Mouse (Mus musculus) left cerebral cortex, postnatal 10 days (tissue): ENCODE measurements around the gene Lrsam1. TPM values are rescaled to one million over a fixed set of nuclear protein-coding genes. Genes with fewer than 3 reads are reported as not detected.

Source experiments
- DNase-seq, 2 experiments: peaks; one replicate each; pipeline ENCODE4 v3.0.0; 2021 to 2022; ENCODE audit warnings: low spot score in 2 of 2, mixed read lengths in 1 of 2; ENCODE audit errors: extremely low spot score in 1 of 2
- intact Hi-C: fragments of 180-260 bp; cut with DNase I; formaldehyde crosslinking; loops from one replicate; pipeline ENCODE4 v1.15.1; 2025
- total RNA-seq, 2 experiments: library from RNA; stranded (reverse); gene quantifications; 2 replicates each; pipeline ENCODE4 v1.2.3; 2021

Lrsam1 gene
- total RNA-seq, 2 experiments from 2014 or later = 36.3 to 38.9 TPM

DNA sequence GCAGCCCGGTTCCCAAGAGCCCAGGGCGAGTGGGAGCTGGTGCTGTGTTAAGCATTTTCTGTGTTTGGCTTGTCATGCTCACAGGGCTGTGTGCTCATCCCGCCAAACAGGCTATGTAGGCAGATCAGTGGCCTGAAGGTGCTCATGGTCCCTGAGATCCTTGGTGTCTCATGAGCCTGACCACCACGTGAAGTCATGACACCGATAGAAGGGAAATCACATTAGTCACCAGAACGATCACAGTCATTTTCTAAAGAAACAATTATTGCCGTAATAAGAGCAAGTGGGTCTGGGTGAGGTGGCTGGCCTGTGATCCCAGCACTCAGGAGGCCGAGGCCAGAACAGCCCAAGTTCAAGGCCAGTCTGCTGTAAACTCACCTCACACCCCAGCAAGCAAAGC, 54.0 kb downstream of the Lrsam1 start:
- intact Hi-C loops = no loop called here
- no peak for DNase-seq

DNA sequence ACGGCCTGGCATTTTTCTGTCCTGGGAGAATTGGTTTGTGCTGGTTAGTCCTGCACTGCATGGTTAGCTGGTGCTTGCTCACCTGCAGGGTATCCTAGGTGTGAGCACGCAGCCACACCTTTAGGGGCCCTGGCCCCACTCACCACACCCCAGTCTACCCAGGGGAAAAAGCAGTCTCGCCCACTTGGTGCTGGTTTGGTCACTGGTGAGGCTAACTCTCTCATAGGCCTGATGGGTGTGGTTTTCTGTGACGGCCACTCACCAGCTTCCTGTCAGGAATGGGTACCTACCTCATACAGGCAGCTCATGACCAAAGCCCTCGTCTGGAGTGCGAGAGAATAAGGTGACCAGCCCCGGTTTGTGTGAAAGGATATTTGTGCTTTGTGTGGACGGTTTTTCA, 56.1 kb downstream of the Lrsam1 start:
- intact Hi-C loops = no loop called here
- DNase-seq = no peak

GRCm38 (mm10) chr2:32904637-32905036, 56.8 kb downstream of the Lrsam1 start:
- intact Hi-C loops = no loop called here
- DNase-seq = no peak

DNA sequence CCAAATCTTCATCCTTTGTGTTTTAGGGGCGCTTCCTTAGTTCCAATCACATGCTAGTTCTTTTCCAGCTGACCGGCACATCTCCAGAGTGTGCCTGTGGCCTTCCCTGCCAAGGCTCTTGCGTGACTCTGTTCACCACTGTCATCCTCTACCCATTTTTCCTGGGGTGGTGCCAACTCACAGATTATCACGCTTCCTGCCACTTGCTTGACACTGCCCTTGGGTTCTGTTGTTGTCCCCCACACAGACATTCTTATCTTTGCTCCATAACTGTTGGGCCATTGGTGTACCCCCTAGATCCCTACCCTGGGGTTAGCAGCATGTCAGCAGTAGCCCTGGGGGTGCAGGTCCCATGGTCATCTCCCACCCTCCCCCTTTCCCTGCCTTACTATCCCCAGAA, 57.9 kb downstream of the Lrsam1 start:
- DNase-seq = no peak
- intact Hi-C loops = no loop called here

GRCm38 (mm10) chr2:32902126-32902525, 59.3 kb downstream of the Lrsam1 start:
- no peak for DNase-seq
- intact Hi-C loops = no loop called here

DNA sequence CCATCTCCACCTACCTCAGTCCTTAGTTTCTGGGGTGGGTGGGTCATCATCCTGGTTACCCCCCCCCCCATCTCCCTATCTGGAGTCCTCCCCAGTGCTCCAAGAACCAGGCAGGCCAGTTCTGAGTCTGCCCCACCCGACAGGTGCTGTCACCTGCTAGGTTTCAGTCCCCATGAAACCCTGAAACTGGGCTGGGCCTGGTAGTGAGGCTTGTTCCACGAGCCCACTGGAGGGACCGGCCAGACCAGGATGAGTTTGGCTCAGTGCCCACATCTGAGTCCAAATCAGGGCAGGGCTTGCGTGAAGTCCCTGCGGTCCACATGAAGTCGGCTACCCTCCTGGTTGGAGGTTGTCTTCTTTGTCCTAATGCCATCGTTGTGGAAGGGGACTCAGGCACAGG, 62.4 kb downstream of the Lrsam1 start:
- DNase-seq = peak in 1 of 2 experiments; percentile 60
- intact Hi-C loops = no loop called here

DNA sequence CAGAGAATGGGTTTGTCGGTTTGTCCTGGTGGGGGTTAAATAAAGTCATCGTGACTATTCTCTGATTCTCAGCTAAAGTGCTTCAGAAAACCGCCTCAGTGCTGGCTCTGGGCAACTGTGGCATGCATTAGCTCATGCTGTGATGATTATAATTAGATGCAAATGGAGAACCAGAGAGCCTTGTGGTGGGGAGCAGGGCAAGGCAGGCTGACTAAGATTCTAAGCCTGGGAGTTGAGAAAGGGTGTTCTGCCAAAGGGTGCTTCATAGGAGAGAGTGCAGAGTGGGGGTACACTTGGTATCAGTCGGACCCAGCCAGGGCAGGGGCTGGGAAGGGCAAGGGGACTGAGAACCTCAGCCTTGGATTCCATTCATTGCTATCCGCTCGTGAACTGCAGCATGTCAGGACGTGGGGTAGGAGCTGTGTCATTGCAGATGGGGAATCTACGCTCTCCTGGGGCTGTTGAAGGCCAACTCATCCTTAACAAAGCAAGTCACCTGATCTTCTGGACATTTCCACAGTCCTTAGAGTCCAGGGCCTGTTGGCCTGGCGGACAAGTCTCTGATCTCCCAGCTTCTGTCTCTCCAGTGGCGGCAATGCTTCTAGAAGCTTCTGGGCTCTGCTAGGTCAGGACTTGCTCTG, 64.8 kb downstream of the Lrsam1 start:
- no peak for DNase-seq
- intact Hi-C loops = no loop called here

GRCm38 (mm10) chr2:32895606-32896106, 65.8 kb downstream of the Lrsam1 start:
- intact Hi-C loops = no loop called here
- no peak for DNase-seq

DNA sequence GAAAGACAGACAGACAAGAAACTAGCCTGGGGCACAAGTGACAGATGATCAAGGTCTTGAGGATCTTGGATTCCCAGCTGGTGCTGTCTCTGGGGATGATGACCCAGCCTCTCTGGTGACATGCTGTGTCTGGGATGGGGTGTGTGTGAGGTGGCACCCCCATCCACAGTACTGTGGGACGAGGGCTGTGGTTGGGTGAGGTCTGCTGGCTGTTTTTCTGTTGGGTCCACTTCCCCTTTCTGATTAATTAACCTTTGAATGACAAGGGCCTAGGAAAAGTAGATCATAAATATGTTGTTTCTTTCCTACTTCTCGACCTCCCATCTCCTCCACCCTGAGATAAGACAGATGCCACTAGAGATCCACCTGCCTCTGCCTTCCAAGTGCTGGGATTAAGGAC, 67.3 kb downstream of the Lrsam1 start:
- DNase-seq = no peak
- intact Hi-C loops = no loop called here

DNA sequence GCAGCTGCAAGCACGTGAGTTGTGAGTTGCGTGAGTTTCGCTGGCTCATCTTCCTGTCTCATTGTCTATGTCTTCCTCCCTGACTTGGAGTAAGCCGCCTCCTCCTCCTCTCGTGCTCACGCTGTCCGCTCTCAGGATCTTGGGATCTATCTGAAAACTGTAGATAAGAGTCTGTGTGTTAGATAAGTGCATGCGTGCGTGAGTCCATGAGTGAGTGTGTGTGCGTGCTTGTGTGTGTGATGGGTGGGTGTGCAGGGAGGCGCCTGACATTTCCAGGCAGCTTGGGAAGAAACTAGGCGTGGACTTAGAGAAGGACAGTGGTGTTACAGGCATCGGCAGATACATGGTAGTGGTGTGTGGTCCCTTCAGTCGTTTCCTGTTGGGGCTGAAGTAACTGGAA, 68.9 kb downstream of the Lrsam1 start:
- DNase-seq = no peak
- intact Hi-C loops = no loop called here

DNA sequence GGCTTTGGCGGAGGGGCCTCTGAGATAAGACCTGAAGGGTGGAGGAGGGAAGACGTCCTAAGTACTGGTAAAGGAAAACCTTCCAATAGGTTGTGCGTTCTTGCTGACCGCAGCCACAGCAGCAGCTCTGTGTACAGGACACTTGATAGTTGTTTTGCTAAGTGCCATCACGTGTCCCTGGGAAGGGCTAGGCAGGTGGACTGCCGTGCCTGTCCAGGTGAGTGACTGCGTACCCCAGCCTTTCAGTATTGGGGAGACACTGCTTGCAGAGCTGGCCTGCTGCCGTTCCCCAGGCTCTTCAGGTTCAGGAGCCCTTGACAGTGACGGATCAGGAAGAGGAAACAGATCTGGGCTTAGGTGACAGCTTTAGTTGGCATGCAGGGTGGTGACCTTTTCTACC, 70.1 kb downstream of the Lrsam1 start:
- intact Hi-C loops = no loop called here
- DNase-seq = no peak

DNA sequence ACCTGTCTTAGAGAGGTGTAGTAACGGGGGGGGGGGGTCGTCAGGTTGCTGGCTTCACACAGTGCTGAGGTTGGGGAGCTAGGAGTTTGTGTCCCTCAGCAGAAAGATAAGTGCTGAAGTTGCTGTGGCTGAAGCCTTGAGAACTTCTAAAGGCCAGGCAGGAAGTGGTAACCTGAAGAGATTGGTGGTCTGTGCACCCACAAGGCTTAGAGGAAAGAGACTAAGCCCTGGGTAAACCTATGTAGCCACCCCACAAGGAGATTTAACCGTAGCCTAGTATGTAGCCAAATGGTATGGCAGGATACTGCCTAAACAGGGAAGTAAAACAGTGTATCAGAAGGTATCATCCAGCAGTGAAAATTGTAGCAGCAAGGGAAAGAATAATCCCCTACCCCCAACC, 71.1 kb downstream of the Lrsam1 start:
- no peak for DNase-seq
- intact Hi-C loops = no loop called here

- no peak for DNase-seq
- intact Hi-C loops = no loop called here
Measured at GRCm38 (mm10) chr2:32888551-32888950, 72.9 kb downstream of the Lrsam1 start.

DNA sequence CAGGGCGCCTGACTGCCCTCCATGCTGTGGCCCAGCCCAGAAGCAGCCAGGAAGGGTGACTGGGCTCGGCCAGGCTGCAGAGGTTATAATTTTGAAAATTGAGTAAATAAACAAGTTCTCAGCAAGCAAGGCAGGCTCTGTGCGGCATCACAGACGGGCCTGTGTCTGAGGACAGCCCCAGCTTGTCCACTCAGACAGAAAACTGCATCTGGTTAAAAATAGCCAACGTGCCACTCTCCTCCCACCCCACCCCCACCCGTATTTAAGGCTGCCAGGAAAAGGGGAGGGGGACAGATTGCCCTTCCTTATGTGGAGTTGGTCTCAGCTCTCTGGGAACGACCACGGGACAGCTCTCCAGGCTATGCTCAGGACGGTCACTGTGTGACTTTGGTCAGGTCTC, 73.4 kb downstream of the Lrsam1 start:
- intact Hi-C loops = no loop called here
- DNase-seq = no peak

GRCm38 (mm10) chr2:32884745-32885144, 76.7 kb downstream of the Lrsam1 start:
- no peak for DNase-seq
- intact Hi-C loops = no loop called here

GRCm38 (mm10) chr2:32882283-32883043, 79.0 kb downstream of the Lrsam1 start:
- peak in 1 of 2 experiments; percentile 66 for DNase-seq
- intact Hi-C loops = no loop called here

GRCm38 (mm10) chr2:32881723-32882122, 79.7 kb downstream of the Lrsam1 start:
- intact Hi-C loops = no loop called here
- DNase-seq = peak; percentile 44 to 92

- intact Hi-C loops = no loop called here
- peak in 1 of 2 experiments; percentile 65 for DNase-seq
Measured at GRCm38 (mm10) chr2:32881054-32881453, 80.4 kb downstream of the Lrsam1 start.

DNA sequence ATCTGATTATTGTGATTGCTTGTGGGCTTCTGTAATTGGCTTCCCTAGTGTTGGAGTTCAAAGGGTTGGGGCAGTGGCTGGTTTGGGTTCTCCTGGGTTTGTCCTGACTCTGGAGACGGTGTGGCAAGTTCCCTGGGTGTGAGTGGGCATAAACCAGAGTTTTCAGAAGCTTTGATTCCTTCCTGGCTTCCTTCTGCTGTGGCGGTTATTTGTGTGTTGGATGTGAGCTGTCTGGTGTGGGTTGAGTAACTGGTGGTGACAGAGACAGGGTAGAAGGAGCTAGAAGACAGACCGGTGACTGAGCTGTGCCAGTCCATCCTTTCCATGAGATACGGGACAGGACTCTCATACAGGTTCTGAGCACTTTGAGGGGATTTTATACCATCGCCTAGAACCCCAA, 81.8 kb downstream of the Lrsam1 start:
- no peak for DNase-seq
- intact Hi-C loops = loop anchor here (5.0 kb wide), 1 partner anchor 33 kb away; no protein-coding TSS in a partner anchor

DNA sequence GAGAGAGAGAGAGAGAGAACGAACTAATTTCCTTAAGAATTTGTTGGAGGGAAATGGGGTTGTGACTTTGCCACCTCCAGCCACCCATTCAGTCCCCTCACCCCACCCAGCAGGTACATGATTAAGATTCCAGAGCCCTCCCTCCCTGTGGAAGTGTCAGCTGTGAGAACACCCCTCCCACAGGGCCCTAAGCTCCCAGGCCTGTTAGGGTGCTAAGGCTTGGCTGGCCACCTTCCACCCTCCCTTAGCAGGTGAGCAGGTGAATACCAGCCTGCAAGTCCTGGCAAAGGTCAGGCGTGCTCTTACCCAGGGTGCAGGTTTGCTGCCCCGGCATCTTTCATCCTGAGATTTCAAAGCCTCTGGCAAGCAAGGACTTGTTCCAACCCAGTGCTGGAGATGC, 83.0 kb downstream of the Lrsam1 start:
- intact Hi-C loops = loop anchor here (5.0 kb wide), 1 partner anchor 34 kb away; no protein-coding TSS in a partner anchor
- no peak for DNase-seq
